Mouse (Mus musculus) R1 (cell line): ENCODE data around the gene Aanat.

Experiments used
- DNase-seq: peaks from one replicate; pipeline ENCODE4 v3.0.0-alpha.2; 2018; ENCODE audit warnings: low read depth, low spot score

Aanat gene

DNA sequence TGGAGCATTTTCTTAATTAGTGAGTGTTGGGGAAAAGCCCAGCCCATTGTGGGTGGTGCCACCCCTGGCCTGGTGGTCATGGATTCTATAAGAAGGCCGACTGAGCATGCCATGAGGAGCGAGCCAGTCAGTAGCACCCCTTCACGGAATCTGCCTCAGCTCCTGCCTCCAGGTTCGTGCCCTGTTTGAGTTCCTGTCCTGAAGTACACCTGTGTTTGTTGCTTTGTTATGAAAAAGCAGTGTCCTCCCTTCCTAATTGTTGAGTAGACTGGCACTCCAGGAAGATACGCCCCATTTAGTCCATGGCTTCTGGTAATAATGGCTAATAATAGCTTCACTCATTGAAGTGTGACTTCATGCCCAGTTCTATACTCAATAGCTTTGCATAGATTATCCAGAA, at the start of gene Aanat:
Aanat (plus strand) TSS at position 123 of the 400 bp plus-strand sequence.
- peak; percentile 71 for DNase-seq

DNA sequence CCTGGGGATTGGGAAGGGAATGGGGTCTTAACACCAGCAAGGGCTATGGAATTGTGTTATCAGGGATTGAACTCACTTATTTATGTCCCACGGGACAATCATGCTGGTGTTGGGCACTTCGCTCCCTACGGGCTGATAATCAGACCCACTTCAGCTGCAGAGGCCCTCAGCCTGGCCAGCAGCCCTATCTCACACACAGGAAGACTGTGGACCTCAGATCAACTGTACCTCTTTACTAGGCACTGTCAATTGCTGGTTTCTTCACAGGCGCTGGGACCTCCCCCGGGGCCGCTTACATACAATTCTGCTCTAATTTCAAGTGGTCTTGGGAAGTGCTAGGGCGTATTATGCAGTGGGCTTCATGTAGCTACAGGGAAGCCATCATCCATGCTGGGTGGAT, 49.5 kb upstream of the Aanat start:
- DNase-seq: no peak

DNA sequence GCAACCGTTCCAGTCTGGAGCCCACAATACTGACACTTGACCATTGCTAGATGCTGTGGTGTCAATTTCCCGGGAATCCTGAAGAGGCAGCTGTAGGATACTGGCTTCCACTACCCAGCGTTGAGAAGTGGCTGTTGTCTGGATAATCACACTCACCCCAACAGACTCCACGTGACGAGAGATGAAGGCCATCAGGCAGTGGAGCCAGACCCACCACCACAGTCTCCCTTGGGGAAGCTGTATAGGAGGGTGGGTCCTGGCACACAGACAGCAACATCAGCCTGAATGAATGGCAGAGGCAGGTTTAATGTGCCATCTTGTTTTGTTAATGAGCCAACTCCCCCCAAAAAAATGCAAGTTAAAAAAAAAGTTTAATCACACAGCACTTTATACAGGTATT, 48.8 kb upstream of the Aanat start:
- DNase-seq: no peak

DNA sequence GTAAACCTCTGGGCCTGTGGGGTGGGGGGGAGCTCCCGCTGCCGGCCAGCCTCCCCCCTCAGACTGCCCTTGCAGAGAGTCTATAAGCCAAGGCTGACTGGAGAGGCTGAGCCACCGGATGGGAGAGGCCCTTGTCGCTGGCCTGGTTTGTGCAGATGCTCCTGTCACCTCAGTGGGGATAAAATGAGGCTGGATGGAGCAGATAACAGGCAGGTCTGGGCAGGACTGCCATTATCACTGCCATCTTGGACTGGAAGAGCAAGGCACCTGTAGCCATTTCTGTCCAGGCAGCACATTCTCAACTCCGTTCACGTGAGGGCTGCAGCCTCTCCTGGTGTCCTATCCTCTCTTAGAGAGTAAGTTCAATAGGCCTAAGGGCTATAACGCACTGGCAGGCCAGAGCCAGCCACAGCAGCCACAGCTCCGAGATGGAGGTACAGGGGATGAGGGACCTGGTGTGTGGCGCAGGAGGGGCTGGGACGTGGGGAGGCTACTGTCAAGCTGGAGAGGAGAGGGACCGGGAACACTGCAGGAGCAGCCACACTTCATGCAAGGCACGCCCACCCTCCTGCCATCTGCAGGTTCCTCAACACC, 48.0 kb upstream of the Aanat start:
- no peak for DNase-seq

DNA sequence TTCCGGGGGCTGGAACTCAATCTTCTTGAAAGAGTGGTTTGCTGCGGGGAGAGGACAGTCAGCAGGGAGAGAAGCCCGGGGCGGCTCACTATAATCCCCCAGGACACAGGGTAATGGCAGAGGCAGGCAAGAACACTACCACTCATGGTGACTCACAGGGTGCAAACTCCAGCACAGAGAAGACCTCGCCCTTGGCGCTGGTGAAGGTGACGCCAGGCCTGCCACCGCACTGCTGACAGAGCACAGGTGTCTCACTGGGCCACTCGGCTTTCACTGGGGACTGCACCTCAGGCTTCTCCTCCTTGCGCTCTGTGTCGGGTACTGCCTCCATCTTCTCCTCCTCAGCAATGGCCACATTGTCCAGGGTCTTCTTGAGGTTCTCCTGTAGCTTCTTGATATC, 45.0 kb upstream of the Aanat start:
- DNase-seq: no peak

DNA sequence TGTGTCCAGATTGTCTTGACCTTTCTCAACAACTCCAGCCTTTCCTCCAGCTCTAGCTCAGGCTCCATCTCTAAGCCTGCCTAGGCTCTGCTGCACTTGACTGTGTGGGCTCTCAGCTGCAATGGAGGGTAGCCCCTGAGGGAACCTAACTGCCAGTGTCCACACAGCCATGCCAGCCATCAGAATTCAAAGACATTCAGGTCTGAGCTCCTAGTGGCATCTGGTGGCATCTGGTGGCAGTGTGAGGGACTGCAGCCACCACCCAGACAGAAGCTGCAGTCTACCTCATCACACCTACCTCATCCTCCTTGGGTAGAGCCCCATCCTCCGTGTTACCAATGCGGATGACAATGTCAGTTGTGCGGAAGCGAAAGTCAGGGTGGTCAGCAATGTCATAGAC, 43.1 kb upstream of the Aanat start:
- DNase-seq: peak; percentile 31

DNA sequence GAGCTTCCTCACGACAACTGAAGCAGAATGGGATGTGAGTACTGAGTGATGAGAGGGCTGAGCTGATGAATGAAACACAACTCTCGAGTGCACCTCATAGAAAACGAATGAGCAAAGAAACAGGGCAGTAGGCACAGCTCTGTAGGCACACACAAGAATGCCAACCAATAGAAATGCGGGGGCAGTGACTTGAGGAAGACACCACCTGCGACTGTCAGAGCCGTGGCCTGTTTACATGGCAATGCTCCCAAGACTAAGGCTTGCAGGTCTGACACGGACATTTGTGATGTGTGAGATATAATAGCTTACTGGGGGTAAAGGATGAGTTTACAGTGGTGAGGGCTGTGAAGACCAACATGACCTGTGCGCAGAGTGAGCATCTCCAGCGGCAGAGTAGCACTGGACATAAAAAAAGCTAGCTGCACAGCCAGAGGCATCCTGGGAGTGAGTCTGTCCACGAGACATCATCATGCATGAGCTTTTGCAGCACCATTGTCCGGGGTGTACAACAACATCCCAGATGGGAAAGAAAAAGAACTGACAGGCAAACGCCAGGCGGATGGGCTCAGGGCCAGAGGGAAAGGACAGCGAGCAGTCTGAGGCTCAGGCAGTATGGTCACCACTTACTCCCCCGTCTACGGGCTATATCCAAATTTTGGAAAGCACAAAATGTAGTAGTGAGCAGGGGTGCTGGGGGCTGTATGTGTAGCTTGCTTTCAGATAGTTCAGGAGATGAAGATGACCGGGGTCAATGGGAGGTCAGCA, 38.8 kb upstream of the Aanat start:
- no peak for DNase-seq

DNA sequence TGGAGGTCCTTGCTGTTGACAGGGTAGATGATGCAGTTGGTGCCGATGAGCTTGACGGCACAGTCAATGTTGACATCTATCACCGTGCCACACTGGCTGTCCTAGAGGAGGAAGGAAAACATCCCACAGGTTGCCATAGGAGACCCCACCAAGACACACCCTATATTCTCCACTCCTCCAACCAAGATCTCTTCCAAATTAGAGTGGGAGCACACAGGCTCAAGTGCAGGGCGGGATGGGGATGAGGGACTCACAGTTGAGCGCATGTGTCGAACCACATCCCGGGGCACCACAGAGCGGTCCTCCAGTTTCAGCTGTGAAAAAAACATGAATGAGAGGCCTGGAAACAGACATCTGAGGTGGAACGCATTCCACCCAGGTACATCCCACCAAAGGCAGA, 37.5 kb upstream of the Aanat start:
- DNase-seq: no peak

DNA sequence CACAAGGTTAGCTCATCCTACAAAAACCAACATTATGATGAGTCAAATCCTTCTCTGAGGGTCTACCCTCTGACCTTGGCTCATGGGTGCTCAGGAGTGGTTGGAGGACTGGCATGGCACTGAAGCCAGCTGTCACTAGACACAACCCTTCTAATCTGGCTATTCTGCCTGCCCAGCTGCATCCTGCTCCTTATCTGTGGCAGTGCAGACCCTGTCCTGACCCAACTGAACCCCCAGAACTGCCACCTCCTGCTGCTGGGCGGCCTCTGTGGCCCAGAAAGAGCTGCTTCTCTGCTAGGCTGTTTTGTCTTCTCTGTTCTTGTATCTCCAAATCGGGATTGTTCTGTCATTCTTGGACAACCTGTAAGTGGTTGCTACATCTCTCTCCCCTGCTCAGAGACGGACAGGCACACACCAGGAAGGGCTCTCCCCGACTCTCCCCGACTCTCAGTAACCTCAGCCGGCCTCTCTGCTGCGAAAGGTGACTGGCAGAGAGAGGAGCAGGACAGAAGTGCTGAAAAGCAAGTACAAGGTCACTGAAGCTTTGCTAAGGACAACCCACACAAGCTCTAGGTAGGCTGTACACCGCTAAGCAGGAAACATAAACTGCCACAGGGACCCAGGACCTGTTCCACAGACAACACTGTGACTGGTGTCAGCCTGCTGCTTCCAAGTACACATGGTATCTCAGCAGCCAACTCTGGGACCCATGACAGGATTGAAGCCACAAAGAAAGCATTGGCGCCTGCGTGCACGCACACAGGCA, 36.8 kb upstream of the Aanat start:
- no peak for DNase-seq

DNA sequence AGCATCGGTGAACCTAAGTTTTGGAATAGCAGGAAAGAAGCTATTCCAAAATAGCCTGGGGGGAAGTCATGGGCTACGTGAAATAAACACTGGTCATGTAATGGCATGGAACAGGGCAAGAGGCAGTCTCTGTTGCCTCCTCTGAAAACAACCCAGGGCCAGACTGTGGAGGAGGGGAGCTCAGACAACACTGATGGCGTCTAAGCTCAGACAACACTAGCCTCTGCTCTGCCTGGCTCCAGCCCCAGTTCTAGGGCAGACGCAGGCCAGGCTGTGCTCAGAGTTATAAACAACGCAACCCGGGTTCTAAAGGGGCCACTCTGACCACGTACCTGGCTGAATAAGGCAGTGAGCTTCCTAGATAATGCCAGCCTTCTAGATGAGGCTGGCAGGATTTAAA, 35.5 kb upstream of the Aanat start:
- DNase-seq: no peak

DNA sequence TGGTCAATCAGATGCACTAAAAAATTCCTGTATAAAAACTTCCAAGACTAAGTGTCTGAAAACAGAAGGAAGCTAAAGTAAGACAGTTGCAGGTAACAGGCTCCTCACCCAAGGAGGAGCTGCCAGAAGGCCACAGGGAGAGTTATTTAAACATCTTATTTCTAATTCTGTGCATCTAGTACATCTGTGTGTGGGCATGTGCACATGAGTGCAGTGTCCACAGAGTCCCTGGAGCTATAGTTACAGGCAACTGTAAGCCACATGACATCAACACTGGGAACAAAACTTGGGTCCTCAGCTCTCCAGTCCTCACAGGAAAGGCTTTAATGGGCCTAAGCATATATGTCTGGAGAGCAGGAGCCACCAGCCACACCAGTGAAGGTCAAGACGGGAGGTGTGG, 34.0 kb upstream of the Aanat start:
- no peak for DNase-seq

DNA sequence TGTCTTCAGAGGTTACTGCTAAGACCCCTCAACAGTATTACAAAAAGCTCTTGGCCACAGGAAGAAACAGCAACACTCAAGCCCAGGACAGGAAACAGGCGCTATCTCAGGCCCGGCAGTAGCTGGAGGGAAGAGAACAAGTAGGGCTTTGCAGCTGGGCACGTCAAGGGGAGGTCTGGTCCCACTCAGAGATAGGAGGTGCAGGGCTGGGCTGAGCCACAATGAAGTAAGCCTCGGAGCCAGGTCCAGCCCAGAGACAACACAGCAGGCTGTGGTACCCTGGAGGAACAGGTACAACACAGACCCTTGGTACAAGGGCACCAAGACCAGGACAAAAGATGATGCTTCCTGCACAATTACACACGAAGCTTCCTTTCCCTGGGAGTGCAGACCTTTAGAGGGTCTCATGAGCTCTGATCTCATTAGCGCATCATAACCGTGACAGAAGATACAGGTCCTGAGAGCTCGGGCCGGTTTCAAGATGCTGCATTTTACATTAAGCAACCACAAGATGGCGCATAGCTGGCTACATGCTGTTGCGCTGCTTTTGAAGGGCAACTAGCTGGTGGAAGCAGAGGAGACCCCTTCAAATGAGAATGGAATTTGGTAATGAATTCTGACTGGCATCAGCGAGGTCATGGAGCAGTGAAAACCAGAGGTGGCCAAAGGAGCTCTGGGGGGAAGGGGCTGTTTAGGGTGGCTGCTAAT, 31.9 kb upstream of the Aanat start:
- peak; percentile 76 for DNase-seq

DNA sequence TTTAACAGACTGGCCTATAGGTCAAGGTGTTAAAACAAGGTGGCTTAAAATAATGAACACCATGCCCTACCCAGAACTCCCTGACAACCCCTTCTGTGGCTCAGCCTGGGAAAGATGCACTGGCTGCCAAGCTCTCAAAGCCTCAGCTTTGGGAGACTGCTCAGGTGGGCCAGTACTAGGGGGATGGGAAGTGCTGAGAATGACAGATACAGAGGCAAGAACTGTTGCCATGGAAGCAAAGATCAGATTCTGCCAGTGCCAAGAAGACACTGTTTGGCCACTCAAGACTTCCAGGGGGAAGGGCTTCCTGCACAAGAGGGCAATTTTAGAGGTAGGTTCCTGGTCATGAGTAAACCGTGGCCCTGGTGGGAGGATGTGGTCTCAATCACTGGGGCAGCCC, 30.7 kb upstream of the Aanat start:
- no peak for DNase-seq

DNA sequence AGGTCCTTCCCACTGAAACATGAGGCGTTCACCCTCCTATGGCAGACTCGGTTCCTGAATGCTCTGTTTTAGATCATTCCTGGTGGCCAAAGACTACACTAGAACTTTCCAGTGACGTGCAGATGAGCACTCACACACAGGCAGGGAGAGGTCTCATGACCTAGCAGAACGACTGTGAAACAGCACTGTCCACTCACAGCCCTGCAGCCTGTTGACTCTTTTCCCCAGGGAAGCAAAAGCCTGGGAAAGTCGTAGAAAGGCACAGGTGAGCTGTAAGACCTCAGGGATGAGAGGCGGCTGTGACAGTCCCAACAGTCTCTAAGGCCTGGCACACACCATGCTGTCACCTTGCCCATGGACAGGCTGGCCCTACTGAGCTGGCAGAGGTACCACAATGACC, 29.9 kb upstream of the Aanat start:
- no peak for DNase-seq

DNA sequence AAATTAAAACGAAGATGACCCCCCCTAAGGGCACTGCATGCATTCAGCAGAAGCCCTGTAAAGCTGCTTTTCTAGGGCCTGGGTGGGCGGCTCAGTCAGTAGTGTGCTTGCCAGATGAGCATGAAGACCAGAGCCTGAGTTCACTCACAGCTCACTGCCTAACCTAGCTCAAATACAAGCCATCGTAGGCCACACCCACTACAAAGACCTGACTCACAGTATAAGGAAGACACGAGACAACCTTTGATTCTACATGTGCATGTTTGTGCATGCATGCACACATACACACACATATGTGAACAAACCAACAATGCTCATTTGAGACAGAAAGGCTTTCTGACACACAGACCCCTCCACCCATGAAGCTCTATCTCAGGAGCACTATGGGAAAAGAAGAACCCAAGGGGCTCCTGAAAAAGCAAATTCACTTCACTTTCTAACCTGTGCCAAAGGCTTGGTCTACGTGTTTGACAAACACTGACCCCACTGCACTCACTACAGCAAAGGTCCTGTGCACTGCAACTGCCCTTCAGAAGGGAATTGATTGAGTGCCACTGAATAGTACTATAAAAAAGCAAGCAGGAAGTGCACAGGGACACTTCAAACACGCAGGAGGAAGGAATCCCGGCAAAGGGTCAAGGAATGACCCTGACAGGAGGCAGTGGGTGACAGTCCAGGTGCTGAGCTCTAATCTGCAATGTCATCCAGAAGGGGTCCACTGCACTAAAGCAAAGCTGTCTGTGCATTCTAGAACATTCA, 20.8 kb upstream of the Aanat start:
- no peak for DNase-seq

DNA sequence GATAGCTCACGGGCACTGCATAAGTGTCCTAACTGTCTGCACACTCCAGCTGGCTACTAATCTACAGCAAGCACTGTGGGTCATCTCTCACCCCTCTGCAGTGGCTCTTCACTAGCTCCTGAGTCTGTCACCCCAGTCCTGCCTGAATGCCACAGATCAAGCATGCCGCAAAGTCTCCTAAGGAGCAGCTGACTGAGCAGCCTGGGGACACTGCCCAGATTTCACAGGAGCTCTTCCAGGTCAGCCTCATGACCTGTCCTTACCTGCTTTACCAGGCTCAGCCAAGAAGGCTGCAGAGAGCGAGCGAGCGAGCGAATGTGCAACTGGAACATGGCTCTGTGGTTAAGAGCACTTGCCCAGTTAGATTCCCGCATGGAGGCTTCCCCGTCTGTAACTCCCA, 18.7 kb upstream of the Aanat start:
- DNase-seq: no peak

DNA sequence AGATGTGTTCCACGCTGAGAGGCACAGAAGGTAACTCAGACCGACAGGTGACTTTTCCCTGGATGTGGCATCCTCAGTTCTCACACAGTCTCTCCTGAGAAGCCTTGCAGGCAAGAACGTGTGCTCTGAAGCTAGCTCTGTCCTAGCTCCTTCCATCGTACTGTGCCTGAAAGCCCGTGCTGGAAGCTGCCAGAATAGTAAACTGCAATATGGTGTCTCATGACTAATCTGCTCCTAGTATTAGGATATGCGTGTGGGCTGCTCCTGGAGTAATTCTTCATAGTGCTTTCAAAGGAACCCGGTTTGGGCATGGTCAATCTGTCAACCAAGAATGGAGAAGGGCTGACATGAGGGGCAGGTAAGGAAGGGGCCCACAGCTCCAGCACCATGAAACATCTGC, 15.4 kb upstream of the Aanat start:
- no peak for DNase-seq

DNA sequence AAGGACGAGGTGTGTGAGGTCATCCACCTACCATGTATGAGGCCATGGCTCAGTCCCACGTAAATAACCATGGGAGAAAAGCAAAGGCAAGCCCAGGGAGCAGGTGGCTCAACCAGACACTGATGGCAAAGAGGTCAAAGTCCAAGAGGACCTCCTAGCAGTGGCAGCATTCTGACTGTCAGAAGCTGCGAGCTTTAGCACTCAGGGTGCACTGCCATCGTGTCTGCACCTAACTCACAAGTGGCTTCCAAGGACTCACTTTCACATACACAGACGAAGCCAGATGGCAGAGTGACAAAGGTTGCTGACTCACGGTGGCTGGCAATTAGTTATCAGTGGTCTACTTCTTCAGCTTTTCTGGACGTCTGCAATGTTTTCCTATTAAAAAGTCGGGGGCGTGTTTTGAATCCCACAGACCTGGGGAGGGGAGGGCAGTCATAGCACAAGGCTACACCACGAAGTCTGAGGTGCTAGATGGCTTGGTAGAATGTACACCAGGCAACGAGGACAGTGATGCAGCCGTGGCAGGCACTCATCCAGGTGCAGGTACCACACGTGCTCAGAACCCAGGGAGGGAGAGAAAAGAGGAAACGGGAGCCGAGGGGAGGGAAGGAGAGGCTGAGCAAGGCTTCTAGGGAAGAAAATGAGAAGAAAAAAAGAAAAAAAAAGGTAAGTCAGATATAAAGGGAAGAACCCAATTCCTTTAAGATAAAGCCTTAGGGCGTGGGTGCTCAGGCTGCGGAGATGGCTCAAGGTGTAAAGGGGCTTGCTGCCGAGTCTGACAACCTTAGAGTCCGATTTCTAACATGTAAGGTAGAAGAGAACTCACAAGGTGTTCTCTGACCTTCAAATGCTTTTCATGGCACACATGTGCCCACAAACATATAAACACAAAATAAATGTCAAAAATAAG, 14.2 kb upstream of the Aanat start:
- DNase-seq: no peak

DNA sequence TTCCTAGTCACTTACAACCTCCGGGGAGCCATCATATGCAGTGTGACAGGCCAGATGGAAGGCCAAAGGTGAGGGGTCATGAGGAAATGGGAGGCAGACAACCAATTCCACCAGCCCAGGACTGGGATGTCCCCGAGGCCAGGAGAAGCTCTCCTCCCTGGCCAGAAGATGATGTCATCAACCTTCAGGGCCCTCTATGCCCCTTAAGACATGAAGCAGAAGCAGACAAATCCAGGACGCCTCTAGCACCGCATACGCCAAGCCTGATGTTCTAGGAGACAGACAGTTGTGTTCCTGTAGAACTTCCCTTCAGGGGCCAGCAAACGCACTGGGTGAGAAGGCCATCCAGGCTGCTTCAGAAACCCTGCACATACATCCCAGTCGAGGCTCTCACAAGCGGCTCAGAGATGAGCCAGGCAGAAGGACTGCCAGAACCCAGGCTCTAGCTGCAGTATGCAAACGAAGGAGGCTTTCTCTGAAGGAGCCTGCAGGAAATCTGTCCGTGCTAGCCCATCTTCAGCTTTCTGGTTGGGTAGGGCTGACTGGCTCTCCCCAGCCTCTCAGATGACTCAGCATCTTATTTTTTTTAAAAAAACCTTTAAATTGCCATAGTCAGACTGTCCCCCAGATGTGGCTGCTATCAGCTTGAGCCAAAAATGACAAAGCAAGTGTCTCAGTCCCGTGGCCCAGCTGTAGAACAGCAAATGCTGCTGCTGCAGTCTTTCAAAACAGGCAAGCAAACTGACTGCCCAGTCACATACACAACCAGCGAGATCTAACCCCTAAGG, 13.3 kb upstream of the Aanat start:
- DNase-seq: peak; percentile 36

DNA sequence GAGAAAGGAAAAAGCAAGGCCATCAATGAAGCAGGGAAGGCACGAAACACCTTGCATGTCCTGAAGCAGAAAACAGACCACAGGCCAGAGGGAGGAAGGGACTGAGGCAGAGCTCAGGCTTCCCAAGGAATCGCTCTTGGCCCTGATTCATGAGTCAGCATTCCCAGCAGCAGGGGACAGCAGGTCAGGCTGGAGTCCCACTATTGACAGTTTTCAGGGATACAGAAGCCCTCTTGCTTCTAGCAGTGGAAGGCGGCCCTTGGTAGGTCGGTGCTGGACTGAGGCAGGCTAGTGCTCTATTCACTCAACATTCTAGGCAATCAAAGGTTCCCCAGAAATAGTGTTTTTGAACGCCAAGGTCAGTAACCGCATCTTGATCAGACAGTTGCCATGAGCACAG, 11.7 kb upstream of the Aanat start:
- no peak for DNase-seq
